Mouse (Mus musculus) right cerebral cortex, adult 2 months (tissue): ENCODE results near the gene A3galt2.

Experiments used
- DNase-seq, 2 experiments: peaks; one replicate each; pipeline ENCODE4 v3.0.0; 2021 to 2022; ENCODE audit warnings: low spot score in 2 of 2

Gene A3galt2

GRCm38 (mm10) chr4:128727721-128728430 lies 27.3 kb upstream of the A3galt2 start:
- DNase-seq: no peak

- DNase-seq: no peak
These were observed 26.7 kb upstream of the A3galt2 start for GRCm38 (mm10) chr4:128728431-128728851.

DNA sequence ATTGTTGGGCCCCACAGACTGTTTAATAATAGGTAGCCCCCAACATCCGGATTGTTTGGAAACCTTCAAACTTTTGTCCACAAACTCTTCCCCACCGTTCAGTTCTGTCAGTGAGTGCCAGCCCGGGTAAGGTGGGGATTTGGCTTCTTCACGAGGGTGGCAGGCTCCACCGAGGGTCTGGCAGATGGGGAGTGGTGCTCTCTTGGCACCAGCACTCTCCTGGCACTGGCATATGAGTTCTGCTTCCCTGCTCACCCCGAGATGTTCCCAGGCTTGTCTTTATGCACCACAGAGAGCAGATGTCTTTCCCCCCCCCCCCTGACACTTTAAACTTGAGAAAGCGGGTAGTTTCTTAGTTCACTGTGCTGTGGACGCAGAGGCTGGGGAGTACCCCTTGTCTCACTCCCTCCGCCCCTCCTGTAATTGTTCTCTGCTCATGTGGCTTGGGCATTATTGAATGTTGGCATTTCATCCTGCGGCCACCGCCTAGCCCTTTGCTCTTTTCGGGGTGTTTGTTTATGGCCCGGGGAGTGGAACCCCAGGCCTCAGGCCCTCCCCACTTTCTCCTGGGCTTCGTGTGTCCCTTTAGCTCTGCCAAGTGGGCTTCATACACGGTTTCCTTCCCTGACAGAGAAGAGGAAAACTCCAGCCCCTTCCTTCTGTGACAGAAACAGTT lies 26.0 kb upstream of the A3galt2 start:
- DNase-seq: no peak

DNA sequence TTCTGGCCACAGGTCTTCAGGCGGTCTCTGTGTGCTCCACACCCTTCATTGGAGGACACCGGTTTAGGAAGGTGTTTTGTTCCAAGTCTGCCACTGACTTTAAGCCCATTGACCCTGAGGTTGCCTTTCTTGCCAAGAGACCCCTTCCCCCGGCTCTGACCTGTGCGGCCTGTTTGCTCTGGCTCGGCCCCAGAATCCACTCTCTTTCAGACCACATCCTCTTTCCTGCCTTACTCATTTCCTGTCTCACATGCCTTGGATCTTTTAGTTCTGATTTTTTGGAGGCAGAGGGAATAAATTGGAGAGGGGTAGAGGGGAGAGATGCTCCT lies 25.5 kb upstream of the A3galt2 start:
- no peak for DNase-seq

DNA sequence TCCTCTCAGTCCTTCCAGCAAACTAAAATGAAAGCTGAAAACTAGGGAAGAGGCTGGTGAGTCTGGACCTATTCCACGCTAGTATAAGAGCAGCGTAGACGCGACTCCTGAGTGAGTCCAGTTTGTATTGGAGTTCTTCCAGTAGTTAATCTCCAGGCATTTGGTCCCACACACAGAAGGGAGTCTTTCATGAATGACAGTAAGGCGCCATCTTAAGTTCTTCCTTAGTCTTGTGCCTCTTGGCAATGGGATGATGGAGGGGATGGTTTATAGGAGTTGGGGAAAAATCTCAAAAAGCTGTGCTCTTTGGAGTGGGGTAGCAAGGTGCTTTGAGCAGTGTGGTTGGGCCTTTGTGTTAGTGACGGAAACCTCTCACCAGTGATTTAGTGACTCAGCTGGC lies 24.9 kb upstream of the A3galt2 start:
- DNase-seq: no peak

- no peak for DNase-seq
These were observed 22.4 kb upstream of the A3galt2 start for GRCm38 (mm10) chr4:128732794-128733193.

- no peak for DNase-seq
These were observed 21.7 kb upstream of the A3galt2 start for GRCm38 (mm10) chr4:128733496-128733895.

DNA sequence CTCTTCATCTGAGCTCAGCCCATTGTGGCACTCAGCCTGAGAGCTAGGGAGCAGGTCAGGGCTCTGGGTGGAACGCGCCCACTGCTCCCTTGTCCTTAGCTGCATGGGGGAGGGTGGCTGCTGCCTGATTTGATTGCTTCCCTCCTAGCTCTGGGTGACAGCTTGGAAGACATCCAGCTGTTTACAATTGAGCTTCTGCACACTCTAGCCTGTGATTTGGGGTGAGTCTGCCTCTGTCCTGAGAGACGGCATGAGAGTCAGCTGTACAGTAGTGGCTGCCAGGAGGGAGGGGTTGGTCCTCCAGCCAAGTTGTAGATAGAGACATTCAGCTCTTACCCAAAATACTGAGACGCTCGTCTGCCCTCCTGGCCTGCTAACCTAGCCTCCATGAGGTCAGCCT lies 20.9 kb upstream of the A3galt2 start:
- DNase-seq: no peak

DNA sequence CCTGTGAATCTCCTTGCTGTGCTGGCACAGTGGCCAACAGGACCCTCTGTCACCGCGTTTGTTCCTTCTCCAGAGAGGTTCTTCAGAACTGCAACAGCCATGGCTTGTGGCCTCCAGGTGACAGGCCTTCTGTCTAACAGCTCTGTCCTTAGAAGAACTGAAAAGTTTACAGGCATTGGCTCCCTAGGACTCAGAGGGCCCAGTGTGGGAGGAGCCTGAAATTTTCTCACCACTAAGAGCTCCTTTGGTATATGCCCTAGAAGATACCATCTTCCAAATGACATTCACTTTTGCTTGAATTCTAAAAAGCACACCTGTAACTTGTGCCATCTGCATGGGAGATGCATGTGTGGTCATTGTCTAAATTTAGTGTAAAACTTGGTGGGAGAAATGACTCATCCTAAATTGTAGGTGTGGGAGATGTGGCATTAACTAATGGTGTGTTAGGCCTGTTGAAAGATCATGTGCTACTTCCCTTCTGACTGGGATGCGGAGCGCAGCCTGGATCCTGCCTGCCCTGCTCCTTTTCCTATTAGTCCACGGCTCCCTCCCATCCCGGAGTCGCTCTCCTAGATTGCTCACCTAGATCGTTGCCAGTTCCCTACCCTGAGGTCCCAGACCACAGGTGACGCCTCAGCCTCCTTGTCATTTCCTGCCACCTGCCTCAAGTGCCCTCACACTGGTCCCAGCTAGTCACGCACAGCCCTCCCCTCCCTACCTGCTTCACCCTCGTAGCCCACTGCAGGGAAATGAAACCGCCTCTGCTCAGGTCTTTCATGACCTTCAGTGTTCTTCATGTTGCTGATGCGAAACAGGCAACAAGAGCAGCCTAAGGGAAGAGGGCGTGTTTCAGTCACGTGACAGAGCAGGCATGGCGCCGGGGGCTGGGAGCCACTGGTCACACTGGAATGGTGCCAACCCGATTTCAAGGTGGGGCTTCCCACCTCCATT lies 20.2 kb upstream of the A3galt2 start:
- DNase-seq: no peak

DNA sequence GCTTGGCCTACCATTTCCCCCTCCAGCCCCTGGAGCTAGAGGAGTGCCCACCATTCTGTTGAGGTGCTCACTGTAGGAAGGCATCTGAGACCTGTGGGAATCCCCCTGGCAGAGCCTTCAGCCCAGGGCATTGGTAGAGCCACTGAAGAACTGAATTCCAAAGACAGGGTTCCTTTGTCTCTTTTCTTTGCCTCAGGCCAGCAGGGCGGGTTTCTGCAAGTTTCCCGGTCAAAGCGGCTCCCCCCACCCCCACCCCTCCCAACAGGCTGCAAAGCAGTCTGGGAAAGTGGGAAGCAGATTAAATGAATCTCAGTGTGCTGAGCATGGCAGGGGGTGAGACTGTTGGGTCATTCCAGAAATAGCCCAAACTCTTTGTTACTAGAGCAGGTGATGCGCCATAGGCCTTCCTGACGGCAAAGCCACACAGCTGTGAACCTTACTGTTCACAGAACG lies 18.0 kb upstream of the A3galt2 start:
- DNase-seq: no peak

DNA sequence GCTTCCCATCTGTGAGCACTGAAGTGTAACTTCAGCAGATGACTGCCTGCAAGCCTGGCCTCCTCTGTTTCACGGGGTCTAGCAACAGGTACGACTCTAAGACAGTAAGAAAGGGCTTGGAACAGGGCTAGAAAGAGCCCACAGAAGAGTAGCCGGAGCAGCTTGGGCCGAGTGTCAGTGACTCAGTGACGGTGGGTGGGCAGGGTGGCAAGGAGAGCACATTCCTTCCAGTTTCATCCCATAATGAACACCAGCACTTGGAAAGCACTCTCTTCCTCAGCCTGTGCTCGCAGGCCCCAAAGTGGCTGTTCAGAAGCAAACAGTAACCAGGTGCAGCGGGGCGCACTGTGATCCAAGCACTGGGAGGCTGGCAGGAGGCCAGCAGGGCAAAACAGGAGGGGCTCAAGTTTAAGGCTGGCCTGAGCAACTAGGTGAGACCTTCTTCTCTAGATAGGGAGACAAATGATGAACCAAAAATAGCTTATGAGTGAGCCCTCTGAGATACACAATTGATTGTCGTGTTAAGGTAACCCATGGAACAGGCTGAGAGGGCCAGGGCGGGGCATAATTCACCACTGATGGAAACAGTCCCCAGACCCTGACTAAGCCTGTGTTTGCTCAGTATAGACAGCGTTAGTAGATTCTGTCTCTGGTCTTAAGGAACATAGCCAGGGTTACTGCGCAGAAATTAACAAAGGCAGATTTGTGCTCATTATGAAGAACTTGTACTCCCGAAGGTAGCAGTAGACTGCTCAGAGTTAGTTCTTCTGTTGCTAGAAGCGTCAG lies 17.1 kb upstream of the A3galt2 start:
- DNase-seq: no peak

- no peak for DNase-seq
These were observed 14.3 kb upstream of the A3galt2 start for GRCm38 (mm10) chr4:128740878-128741277.

DNA sequence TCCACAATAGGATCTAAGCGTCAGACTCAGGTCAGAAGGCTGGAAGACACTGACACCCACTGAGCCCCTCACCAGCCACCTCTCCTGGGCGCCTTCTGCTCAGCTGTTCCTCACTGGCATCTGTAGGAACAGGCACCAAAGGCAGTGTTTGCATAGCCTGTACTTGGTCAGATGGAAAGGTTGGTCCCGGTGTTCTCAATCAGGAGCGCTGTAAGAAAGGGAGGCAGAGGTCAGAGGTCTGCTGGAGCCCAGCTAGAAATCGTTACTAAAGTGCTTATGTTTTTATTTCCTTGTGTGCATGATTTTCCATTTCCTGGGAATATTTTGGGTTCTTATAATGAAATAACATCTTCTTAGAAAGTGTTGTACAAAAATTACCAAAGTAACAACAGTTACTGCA lies 13.3 kb upstream of the A3galt2 start:
- DNase-seq: no peak

DNA sequence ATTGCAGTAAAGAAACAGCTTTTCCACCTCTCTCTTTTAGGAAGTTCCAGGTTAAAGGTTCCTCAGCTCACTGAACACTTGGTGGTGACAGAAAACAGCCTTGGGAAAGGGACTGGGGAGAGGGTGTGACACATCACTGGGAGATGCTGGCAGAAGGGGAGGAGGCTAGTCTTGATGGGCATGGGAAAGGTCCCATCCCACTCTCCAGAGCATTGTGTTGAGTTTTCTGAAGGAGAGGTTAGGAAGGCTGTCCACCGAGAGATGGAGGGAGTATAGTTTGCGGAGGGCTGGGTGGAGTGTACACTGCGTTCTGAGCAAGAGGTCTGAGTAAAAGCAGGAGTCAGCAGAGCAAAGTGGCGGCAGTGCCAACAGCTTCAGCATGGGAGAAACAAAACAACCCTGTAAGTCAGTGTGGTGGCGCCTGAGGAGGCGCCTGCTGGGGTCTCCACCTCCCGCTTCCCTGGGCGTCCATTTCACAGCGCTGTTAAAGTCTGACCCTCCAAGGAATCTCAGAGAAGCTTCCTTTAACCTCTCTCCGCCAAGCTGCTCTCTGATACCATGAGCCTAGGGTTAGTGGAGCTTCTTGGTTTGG lies 12.7 kb upstream of the A3galt2 start:
- DNase-seq: no peak

GRCm38 (mm10) chr4:128743031-128743626 lies 12.0 kb upstream of the A3galt2 start:
- no peak for DNase-seq

GRCm38 (mm10) chr4:128745160-128745559 lies 10.0 kb upstream of the A3galt2 start:
- DNase-seq: no peak

GRCm38 (mm10) chr4:128747614-128748270 lies 7.4 kb upstream of the A3galt2 start:
- no peak for DNase-seq

- no peak for DNase-seq
These were observed 6.9 kb upstream of the A3galt2 start for GRCm38 (mm10) chr4:128748309-128748708.

DNA sequence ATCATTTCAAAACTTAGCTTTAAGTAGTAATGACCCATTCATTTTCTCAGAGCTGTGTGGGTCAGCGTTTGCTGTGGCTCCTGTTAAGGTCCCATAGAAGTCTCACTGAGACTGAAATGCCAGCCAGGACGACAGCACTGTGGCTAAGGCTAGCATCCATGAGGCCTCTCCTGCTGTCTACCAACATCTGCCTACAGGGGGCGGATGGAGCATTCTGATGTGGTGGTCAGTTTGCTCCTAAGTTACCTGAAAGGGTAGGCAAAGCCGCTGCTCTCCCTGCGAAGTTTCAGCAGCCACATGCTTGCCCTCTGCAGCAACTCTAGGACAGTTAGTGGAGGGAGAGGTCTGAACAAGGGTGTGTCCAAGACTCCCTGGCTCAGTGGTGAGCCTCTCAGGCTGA lies 4.2 kb upstream of the A3galt2 start:
- DNase-seq: no peak

GRCm38 (mm10) chr4:128752031-128752757 lies 3.0 kb upstream of the A3galt2 start:
- DNase-seq: no peak
